Mouse (Mus musculus): Measurements from ENCODE around the gene Vcpkmt. TPM values are rescaled to one million over a fixed set of nuclear protein-coding genes. Genes with fewer than 3 reads are reported as not detected.

The Vcpkmt gene
- 5.8 TPM for polyA plus RNA-seq (2014; fragmentation: Illumina TruSeq; extraction: RNeasy Lipid Tissue Mini Kit (QIAGEN cat#74804); ENCODE audit: low read depth, low replicate concordance)

DNA sequence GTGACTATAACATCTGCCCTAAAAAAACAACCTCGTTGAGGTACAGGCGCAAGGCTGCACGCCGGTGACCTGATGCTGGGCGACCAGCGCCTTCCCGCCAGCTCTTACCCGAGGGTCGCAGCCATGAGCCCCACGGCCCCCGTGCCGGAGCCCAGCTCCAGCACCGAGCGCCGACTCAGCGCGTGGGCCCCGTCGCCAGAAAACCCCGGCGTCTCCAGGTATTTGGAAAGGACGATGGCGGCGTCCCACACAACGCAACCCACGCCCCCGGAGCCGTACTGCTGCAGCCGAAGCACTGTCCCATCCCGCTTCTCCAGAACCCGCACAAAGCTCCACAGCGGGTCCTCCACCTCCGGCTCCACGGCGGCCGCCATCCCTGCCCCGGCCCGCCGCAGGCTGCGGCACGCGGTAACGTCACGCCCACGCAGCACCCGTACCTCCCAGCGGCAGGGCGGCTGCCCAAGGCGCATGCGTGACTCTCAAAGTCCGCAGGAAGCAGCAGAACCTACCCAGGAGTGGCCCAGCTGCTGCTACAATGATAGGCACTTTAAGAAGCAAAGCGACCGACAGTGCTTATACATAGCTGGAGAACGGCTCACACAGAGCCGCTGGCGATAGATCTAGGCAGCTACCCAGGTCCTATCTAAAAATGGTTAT is at the start of gene Vcpkmt:
Vcpkmt (minus strand) TSS at position 416 of the 657 bp plus-strand sequence.

Other genes with a start within 250 kb of the Vcpkmt start
- gene Nemf, start 225.9 kb downstream of the Vcpkmt start, polyA plus RNA-seq (2014; fragmentation: Illumina TruSeq; extraction: RNeasy Lipid Tissue Mini Kit (QIAGEN cat#74804); ENCODE audit: low read depth, low replicate concordance) = 32.8 TPM
- 23.5 TPM for gene Arf6, start 210.9 kb downstream of the Vcpkmt start, polyA plus RNA-seq (2014; fragmentation: Illumina TruSeq; extraction: RNeasy Lipid Tissue Mini Kit (QIAGEN cat#74804); ENCODE audit: low read depth, low replicate concordance)
- gene Gm9887, start 210.6 kb downstream of the Vcpkmt start, polyA plus RNA-seq (2014; fragmentation: Illumina TruSeq; extraction: RNeasy Lipid Tissue Mini Kit (QIAGEN cat#74804); ENCODE audit: low read depth, low replicate concordance) = not detected
- gene Sos2, start 98.8 kb upstream of the Vcpkmt start, polyA plus RNA-seq (2014; fragmentation: Illumina TruSeq; extraction: RNeasy Lipid Tissue Mini Kit (QIAGEN cat#74804); ENCODE audit: low read depth, low replicate concordance) = 18.7 TPM
- gene L2hgdh, start 141.8 kb upstream of the Vcpkmt start, polyA plus RNA-seq (2014; fragmentation: Illumina TruSeq; extraction: RNeasy Lipid Tissue Mini Kit (QIAGEN cat#74804); ENCODE audit: low read depth, low replicate concordance) = 45.6 TPM
- gene Atp5s, start 141.9 kb upstream of the Vcpkmt start, polyA plus RNA-seq (2014; fragmentation: Illumina TruSeq; extraction: RNeasy Lipid Tissue Mini Kit (QIAGEN cat#74804); ENCODE audit: low read depth, low replicate concordance) = 14.4 TPM
- gene Cdkl1, start 208.2 kb upstream of the Vcpkmt start, polyA plus RNA-seq (2014; fragmentation: Illumina TruSeq; extraction: RNeasy Lipid Tissue Mini Kit (QIAGEN cat#74804); ENCODE audit: low read depth, low replicate concordance) = 0.45 TPM

Measured in liver, adult 10 weeks (tissue).